Mouse (Mus musculus) bone marrow macrophage, adult 2 months (primary cell): ENCODE results near the gene Ralbp1.

Experiments used
- CTCF ChIP-seq: IDR thresholded peaks from 2 replicates; pipeline ENCODE4 v1.5.1; 2012; ENCODE audit warnings: low read depth, mild to moderate bottlenecking, low read length, moderate library complexity
- POLR2A ChIP-seq: IDR thresholded peaks from 2 replicates; pipeline ENCODE4 v1.6.1; 2012; ENCODE audit warnings: mild to moderate bottlenecking, low read depth, low read length, borderline replicate concordance

GRCm38 (mm10) chr17:65806416-65806815 lies 79.2 kb downstream of the Ralbp1 start:
- TF ChIP-seq CTCF (no peak), POLR2A (no peak)
